Mouse (Mus musculus): ENCODE measurements at regions not wholly inside any gene's neighbourhood (a gene's known extent, or its start where the extent isn't known, plus 50 kb on each side); places are given as distances from the start of the nearest gene placed in this dataset.

GRCm38 (mm10) chr9:49879361-49880128 is 80.8 kb upstream of the Ncam1 start:
- TF ChIP-seq CTCF (IDR thresholded peaks at IDR 0.05; ENCODE audit: extremely low read depth, insufficient read length, insufficient replicate concordance, low read depth, low read length): no peak
- no peak for TF ChIP-seq POLR2A (IDR thresholded peaks at IDR 0.05; ENCODE audit: low read depth, low read length)

All from small intestine, adult 2 months (tissue).